Mouse (Mus musculus) liver, embryonic 14.5 days (tissue): Measurements from ENCODE around the gene Gm4969. TPM values are rescaled to one million over a fixed set of nuclear protein-coding genes. Genes with fewer than 3 reads are reported as not detected.

ENCODE experiments used
- ATAC-seq: fragments of 200-750 bp; cut with Nextera tagmentation; 2 replicates; pipeline ENCODE4 v1.8.0; 2017; ENCODE audit warnings: moderate number of reproducible peaks, mild to moderate bottlenecking, moderate library complexity; ENCODE audit not compliant: insufficient read depth
- DNase-seq, 3 experiments: peaks; one replicate each; pipeline ENCODE4 v3.0.0-alpha.2; 2012 to 2013; ENCODE audit warnings: low read depth in 3 of 3, low spot score in 3 of 3
- H3K27ac ChIP-seq: fragments of 300-500 bp; sonication (generic); 2 replicates; pipeline ENCODE4 v1.5.1; 2014; ENCODE audit warnings: moderate library complexity, mild to moderate bottlenecking, control low read depth, inconsistent platforms
- H3K27me3 ChIP-seq: fragments of 300-500 bp; sonication (generic); 2 replicates; pipeline ENCODE4 v1.6.1; 2014; ENCODE audit warnings: mild to moderate bottlenecking, low read length, moderate library complexity; ENCODE audit not compliant: control insufficient read depth, insufficient read depth
- H3K36me3 ChIP-seq: fragments of 300-500 bp; sonication (generic); replicated peaks from 2 replicates; pipeline ENCODE4 v1.6.1; 2014; ENCODE audit warnings: low read depth; ENCODE audit not compliant: control insufficient read depth, insufficient read depth
- H3K4me1 ChIP-seq, 2 experiments: fragments of 200-500 bp in 1 of 2; fragments of 300-500 bp in 1 of 2; sonication (generic) in 1 of 2; replicated peaks; 2 replicates each; pipeline ENCODE4 v1.6.1; 2012 to 2014; ENCODE audit warnings: antibody characterized with exemption in 1 of 2, inconsistent platforms in 1 of 2, low read length in 1 of 2; ENCODE audit not compliant: control insufficient read depth in 2 of 2, insufficient read depth in 2 of 2
- H3K4me2 ChIP-seq: fragments of 300-500 bp; sonication (generic); 2 replicates; pipeline ENCODE4 v1.6.1; 2014; ENCODE audit warnings: low read depth, mild to moderate bottlenecking, control low read depth, moderate library complexity
- H3K4me3 ChIP-seq, 2 experiments: fragments of 200-500 bp in 1 of 2; fragments of 300-500 bp in 1 of 2; sonication (generic) in 1 of 2; 2 replicates each; pipeline ENCODE4 v1.5.1; 2012 to 2014; ENCODE audit warnings: low read depth in 2 of 2, low read length in 2 of 2, mild to moderate bottlenecking in 2 of 2, control low read depth in 1 of 2, inconsistent platforms in 1 of 2, moderate library complexity in 1 of 2; ENCODE audit not compliant: insufficient read depth in 1 of 2
- H3K9ac ChIP-seq: fragments of 300-500 bp; sonication (generic); replicated peaks from 2 replicates; pipeline ENCODE4 v1.6.1; 2014; ENCODE audit warnings: mild to moderate bottlenecking, control low read depth, moderate library complexity
- H3K9me3 ChIP-seq: fragments of 300-500 bp; sonication (generic); 2 replicates; pipeline ENCODE4 v1.6.1; 2016; ENCODE audit warnings: low read length, mixed read lengths; ENCODE audit not compliant: control insufficient read depth
- CTCF ChIP-seq: IDR thresholded peaks from 2 replicates; pipeline ENCODE4 v1.5.1; 2016; ENCODE audit warnings: antibody characterized with exemption, low read depth, control low read depth
- EP300 ChIP-seq: IDR thresholded peaks from 2 replicates; pipeline ENCODE4 v1.6.1; 2016; ENCODE audit warnings: antibody characterized with exemption, low read depth
- WGBS: fragments of 180-500 bp; shearing (Covaris S2); extraction: QIAGEN DNeasy Blood & Tissue Kit; methylation state at CpG from one replicate; pipeline ENCODE4 v1.1.7; 2014; ENCODE audit not compliant: insufficient replicate concordance; 5-methylcytosine and 5-hydroxymethylcytosine counted together
- polyA plus RNA-seq, 2 experiments: library from polyadenylated mRNA; depleted of rRNA in 1 of 2; stranded (reverse) in 1 of 2; unstranded in 1 of 2; fragments of >200 nt; fragmentation: Nextera tagmentation in 1 of 2; extraction: Ambion mirVana in 1 of 2; gene quantifications; 2 replicates each; pipeline versions ENCODE4 v1.2.1 to v1.2.3; 2012 to 2014

The Gm4969 gene
- polyA plus RNA-seq, 2 experiments, result 0.22 to 0.25 TPM

- Histone ChIP-seq H3K9me3 (no peaks in the 10 kb centered on the region), H3K9ac (no peak overlapping the region), H3K4me2 (no peak overlapping the region), H3K27ac (no peak overlapping the region), H3K4me1 (no peaks in the 10 kb centered on the region), H3K36me3 (peaks cover 2% of the 10 kb centered on the region; the same call in 1 of the 2 replicates), H3K27me3 (no peaks in the 10 kb centered on the region), H3K4me3 (no peak overlapping the region)
- TF ChIP-seq CTCF (no peak), EP300 (no peak)
- DNase-seq (no peak), ATAC-seq (no peak)
- WGBS, result 71% methylated on average over 8 of the region's 8 CpGs
Observed at GRCm38 (mm10) chr7:19055108-19055507, 63.1 kb downstream of the Gm4969 start.

DNA sequence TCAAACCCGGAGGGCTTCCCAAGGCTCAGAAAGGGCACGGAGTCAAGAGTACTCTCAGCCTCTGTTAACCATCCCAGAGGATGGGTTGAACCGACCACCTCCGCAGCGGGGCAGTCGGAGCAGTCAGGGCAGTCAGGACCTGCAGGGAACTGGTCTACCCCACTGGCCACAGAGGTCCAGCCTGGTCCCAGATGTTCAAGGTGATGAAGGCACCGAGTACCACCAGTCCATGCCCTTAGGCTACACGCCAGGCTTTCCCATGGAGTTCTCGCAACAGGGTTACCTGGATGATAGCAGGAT is 63.4 kb downstream of the Gm4969 start:
- peaks cover 6% of the 10 kb centered on the region; the same call in 1 of the 2 replicates for H3K36me3 ChIP-seq
- no peak for TF ChIP-seq EP300
- TF ChIP-seq CTCF, result no peak
- H3K4me2 ChIP-seq, result no peak overlapping the region
- H3K27ac ChIP-seq, result no peak overlapping the region
- DNase-seq, result no peak
- WGBS, result 74% methylated on average over 9 of the region's 9 CpGs
- no peak for ATAC-seq
- H3K9ac ChIP-seq, result no peak overlapping the region
- no peaks in the 10 kb centered on the region for H3K27me3 ChIP-seq
- H3K9me3 ChIP-seq, result no peaks in the 10 kb centered on the region
- no peak overlapping the region for H3K4me3 ChIP-seq
- no peaks in the 10 kb centered on the region for H3K4me1 ChIP-seq

- H3K4me2 ChIP-seq, result no peak within 1 kb of the TSS
- H3K4me1 ChIP-seq, result no peaks in the 10 kb centered on the region
- no peaks in the 10 kb centered on the region for H3K9me3 ChIP-seq
- no peak within 1 kb of the TSS for H3K27ac ChIP-seq
- H3K36me3 ChIP-seq, result peaks cover 11% of the 10 kb centered on the region; the same call in 1 of the 2 replicates
- H3K4me3 ChIP-seq, result no peak within 1 kb of the TSS
- no peak within 1 kb of the TSS for H3K9ac ChIP-seq
- WGBS, result 54% methylated on average over 33 of the region's 33 CpGs
- ATAC-seq (no peak), DNase-seq (no peak)
- no peak for TF ChIP-seq EP300
- TF ChIP-seq CTCF, result peak; percentile 69
- H3K27me3 ChIP-seq, result no peaks in the 10 kb centered on the region
Observed at GRCm38 (mm10) chr7:19054047-19054776, 64.0 kb downstream of the Gm4969 start, which contains the start of gene Rsph6a. Gene Rsph6a (plus strand): TSS chr7:19054690.

- H3K4me2 ChIP-seq, result no peak overlapping the region
- 80% methylated on average over 7 of the region's 7 CpGs for WGBS
- TF ChIP-seq CTCF (no peak), EP300 (no peak)
- no peak for ATAC-seq
- H3K27ac ChIP-seq, result no peak overlapping the region
- H3K9me3 ChIP-seq, result no peaks in the 10 kb centered on the region
- H3K9ac ChIP-seq, result no peak overlapping the region
- DNase-seq, result no peak
- no peaks in the 10 kb centered on the region for H3K27me3 ChIP-seq
- no peak overlapping the region for H3K4me3 ChIP-seq
- H3K36me3 ChIP-seq, result peaks cover 12% of the 10 kb centered on the region; the same call in 1 of the 2 replicates
- no peaks in the 10 kb centered on the region for H3K4me1 ChIP-seq
Observed at GRCm38 (mm10) chr7:19053136-19053532, 65.0 kb downstream of the Gm4969 start.

GRCm38 (mm10) chr7:19052345-19053135 is 65.6 kb downstream of the Gm4969 start:
- Histone ChIP-seq H3K4me3 (no peak overlapping the region), H3K4me2 (no peak overlapping the region), H3K27me3 (no peaks in the 10 kb centered on the region), H3K9me3 (no peaks in the 10 kb centered on the region), H3K4me1 (no peaks in the 10 kb centered on the region), H3K36me3 (peaks cover 18% of the 10 kb centered on the region), H3K9ac (no peak overlapping the region), H3K27ac (no peak overlapping the region)
- no peak for DNase-seq
- no peak for TF ChIP-seq EP300
- TF ChIP-seq CTCF, result no peak
- 81% methylated on average over 15 of the region's 15 CpGs for WGBS
- ATAC-seq, result no peak
